Mouse (Mus musculus): ENCODE data around the gene Calcoco1. TPM values are rescaled to one million over a fixed set of nuclear protein-coding genes. Genes with fewer than 3 reads are reported as not detected.

The Calcoco1 gene
- total RNA-seq, 2 experiments from 2014 or later: 12.2 to 23.7 TPM

DNA sequence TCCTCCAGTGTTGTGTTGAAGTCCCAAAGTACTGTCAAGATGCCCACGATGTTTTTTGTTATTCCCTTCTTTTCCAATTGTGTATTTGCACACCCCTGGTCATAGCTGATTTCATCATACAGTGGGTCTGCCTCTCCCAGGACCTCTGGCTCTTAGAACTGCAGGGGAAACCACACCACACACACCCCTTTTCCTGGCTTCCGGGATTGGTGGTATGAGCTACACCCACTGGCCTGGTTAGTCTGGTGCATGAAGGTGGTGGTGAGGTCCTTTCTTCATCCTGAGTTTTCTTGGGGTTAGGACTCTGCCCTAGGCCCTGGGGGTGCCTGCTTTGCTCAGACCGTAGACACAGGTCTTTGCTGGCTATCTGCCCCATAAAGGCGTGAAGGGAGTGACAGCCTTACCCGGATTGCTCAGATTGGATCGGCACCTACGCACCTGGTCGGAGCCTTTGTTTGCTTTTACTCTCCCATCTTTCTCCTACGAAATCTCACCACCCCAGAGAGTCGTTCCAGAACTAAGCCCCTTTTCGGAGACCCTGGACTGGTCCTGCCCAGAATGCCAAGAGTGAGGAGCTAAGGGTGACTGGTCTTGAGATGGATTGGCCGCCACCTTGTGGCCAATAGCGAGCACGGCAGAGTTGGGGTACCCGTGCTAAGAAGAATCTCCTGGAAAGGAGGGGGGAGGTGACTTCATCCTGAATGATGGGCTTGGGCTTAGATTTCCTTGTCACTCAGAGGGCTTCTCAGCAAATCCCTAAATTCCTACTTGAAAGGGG is 17.7 kb upstream of the Calcoco1 start:
- peak; percentile 64 for ATAC-seq (ENCODE audit: poor library complexity, severe bottlenecking)

DNA sequence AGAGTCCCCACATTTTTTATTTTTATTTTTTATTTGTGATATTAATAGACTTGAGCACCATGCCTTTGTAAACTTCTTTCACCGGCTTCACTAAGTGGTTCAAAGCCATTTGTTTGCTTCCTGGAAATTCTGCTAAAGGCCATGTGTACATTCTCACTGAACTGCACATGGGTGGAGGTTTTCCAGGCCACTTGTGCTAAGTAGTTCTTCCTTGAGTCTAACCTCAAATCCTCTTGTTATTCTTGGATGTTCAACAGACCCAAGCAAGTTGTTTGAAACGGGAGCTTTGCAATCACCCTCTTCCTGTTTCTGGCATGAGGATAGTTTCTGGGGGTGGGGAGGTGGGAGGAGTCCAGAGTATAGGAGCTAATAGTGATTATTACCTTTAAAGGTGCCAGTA is 16.5 kb upstream of the Calcoco1 start:
- ATAC-seq (ENCODE audit: poor library complexity, severe bottlenecking): no peak

DNA sequence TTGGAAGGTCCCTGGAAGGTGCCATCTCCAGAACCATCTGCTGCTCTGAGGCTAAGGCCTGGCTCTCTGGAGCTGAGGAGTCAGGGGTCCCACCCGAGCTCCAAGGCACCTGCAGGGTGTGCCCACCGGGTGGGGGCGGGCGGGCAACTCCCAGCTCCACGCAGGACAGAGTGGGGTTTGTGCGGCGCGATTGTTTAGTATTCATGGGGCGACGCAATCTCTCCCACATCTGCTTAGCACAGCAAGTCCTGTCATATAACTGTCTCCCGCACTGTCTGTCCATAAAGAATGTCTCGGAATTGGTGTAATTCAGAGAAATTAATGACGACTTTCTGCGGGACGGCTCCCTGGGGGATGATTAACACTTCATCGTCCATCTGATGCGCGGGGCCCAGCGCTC is 15.1 kb upstream of the Calcoco1 start:
- ATAC-seq (ENCODE audit: poor library complexity, severe bottlenecking): no peak

DNA sequence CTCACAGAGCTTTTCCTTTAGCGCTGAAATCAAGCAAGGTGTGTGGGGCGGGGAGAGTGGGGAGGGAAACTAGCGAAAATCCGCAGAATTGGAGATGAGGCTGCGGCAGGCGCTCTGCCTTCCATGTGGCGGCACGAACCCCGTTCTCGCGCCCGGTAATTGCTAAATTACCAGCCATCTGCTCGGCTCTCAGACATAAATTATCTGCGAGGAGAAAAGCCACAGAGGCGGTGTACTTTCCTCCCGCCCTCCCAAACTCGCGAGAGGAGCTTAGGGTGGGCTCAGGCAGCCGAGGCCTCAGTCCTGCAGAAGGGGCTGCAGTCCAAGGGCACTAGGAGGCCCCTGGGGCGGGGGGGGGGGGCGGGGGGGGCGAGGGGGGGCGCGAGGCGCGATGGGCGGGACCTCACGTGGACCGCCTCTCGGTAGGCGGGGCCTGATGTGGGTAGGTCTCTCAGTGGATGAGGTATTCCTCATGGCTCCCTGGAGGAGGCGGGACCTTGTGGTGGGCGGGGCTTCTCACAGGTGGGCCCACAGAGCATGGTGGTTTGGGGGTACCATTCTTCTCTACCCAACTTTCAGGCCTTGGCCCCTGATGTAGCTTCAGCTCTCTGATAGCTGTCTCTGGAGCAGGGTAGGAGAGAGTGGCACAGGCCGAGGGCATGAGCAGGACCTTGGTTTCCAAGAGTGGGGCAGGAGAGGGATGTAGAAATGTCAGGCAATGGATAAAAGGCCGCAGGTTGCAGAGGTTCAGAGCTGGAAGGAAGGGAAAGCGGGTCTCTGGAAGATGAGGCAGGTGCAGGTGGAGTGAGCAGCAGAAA is 14.4 kb upstream of the Calcoco1 start:
- no peak for ATAC-seq (ENCODE audit: poor library complexity, severe bottlenecking)

DNA sequence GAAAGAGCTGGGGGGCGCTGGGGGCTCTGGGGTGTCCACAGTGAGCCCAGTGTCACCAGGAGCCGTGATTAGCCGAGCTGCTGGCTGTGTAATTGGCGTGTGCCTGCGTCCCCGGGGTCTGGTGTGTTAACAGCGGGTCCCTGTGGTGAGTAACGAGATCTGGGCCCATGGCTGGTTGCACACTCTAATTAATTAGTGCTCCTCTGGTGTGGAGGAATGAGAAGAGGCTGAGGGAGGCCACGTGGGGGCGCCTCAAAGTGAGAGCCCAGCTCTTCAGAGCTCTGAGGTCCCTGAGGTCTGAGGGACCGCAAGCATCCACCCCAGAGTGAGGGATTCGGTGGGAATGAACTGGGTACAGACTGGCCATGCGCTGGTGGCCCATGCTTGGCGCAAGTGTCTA is 13.1 kb upstream of the Calcoco1 start:
- ATAC-seq (ENCODE audit: poor library complexity, severe bottlenecking): no peak

DNA sequence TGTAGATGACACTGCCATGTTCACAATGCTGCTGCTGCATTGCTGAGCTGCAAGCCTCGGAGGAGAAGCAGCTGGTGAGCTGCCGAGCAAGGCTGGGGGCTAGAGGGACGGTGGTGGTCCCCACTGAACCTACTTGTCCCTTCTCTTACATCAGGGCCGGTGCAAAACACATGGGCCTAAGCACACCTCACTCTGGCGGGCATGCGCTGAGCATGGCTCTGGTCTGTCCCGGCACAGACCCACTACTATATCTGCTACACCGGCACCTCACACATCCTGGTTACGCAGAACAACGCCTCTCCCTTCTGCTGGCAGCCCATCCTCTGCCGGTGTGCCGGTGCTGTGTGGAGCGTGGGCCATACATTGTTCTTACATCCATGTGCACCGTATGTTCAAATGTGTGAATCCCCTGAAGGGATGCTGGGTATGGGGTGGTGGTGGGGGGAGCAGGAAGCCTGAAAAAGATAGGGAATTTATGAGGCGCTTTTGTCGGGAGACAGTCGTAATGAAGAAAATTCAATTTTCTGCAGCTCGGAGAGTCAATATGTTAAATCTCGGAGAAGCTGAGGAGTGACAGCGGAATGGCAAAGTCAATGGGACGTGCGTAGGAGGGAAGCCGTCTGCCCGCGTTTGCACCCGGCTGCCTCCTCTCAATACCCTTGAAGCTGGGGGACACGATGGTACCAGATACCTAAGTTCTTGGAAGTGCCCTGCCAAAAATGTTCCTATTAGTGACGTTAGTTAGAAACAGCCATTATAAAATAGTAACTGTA is 12.0 kb upstream of the Calcoco1 start:
- ATAC-seq (ENCODE audit: poor library complexity, severe bottlenecking): no peak

DNA sequence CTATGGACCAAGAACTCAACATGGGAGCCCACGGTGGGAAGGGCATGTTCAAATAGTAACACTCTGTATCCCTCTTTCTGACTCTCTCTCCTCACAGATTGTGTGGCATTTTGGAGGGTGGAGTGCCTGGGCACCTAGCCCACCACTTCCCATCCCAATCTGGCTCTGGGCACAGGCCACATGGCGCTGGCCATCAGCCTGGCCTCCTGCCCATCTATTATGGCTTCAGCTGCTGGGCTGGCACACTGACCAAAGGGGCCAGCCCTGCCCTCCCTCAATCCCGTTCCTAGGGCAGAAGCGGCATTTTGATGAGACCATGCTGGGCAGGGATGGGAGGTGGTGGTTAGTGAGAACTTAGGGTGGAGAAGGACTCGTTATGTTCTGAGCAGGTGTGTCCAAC is 11.3 kb upstream of the Calcoco1 start:
- ATAC-seq (ENCODE audit: poor library complexity, severe bottlenecking): no peak

DNA sequence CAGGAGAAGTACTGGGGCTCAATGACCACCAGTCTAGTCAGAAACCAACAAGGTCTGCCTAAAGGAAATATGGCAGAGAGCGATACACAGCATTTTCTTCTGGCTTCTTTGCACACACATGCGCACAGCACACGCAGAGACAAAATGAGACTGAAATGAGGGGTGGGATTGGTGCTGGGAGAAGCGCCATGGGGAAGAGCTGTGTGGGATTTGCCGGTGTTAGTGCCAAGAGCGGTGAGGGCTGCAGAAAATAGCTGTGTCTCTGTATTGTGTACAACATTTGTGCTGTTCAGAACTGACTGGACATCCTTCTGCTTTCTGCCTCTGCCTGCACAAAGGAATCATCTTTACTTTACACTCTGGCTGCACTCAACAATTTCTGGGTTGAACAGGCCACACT is 10.4 kb upstream of the Calcoco1 start:
- ATAC-seq (ENCODE audit: poor library complexity, severe bottlenecking): no peak

DNA sequence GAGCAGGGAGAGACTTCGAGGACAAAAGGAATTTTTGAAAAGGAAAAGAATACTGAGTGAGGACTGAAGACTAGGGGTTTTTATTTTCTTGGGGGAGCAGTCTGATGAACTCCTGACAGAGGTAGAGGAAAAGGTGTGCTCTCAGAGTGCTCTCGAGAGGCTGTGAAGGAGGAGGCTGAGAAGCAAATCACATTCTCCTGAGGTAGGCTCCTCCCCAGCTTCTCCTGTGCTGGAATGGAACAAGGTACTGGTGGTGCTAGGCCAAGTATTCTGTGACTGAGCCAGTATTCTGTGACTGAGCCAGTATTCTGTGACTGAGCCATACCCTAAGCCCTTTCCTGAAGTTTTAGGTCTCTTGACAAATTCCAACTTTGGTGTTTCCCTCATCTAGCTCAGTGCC is 6.0 kb upstream of the Calcoco1 start:
- ATAC-seq (ENCODE audit: poor library complexity, severe bottlenecking): no peak

DNA sequence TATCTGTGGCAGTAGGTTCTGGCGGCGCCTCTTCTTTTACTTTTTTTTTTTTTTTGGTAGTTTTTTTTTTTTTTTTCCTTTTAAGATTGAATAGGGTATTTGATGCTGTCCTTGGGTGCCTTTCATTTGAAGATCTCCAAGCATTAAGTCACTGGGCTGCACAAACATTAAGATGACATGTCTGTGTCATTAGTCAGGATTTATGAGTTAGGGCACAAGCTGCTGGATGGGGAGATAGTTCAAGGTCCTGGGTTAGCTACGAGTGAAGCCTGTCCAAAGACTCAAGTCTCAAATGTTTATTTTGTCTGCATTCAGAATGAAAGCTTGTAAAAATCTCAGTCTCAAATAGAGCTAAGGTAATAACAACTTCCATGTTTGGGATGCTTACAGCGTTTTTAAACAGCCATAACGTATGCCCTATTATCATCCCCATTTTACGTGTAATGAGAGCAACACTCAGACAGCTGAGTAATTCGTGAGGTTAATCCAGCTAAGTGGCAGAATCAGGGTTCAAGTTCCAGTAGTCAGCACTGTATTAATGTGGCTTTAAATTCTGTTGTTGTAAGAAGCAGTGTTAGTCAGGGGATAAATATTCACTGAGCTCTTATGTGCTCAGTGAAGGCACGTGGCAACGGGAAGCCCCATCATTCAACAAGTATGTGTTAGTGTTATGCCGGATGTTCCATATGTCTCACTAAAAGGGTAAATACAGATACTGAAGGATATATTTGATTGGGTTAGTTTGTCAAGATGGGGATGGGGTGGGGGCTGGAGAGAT is 1.6 kb upstream of the Calcoco1 start:
- no peak for ATAC-seq (ENCODE audit: poor library complexity, severe bottlenecking)

DNA sequence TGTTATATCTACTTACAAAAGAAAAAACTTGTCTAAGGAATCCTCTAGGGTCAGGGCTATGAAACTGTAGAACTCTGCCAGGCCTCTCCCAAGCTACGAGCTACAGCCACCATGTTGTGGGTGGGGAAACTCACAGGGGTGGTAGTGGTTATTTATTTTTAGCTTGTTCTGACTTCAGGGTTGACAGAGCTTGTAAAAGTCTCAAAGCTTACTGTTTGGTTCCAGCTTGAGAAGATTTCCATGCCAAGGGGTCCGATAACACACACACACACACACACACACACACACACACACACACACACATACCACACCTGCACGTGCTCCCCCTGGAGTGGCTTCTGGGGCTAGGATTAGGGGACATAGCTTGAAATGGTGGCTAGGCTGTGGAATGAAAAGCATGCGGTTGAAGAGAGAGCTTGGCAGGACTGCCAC is 538 bp upstream of the Calcoco1 start:
- ATAC-seq (ENCODE audit: poor library complexity, severe bottlenecking): no peak

DNA sequence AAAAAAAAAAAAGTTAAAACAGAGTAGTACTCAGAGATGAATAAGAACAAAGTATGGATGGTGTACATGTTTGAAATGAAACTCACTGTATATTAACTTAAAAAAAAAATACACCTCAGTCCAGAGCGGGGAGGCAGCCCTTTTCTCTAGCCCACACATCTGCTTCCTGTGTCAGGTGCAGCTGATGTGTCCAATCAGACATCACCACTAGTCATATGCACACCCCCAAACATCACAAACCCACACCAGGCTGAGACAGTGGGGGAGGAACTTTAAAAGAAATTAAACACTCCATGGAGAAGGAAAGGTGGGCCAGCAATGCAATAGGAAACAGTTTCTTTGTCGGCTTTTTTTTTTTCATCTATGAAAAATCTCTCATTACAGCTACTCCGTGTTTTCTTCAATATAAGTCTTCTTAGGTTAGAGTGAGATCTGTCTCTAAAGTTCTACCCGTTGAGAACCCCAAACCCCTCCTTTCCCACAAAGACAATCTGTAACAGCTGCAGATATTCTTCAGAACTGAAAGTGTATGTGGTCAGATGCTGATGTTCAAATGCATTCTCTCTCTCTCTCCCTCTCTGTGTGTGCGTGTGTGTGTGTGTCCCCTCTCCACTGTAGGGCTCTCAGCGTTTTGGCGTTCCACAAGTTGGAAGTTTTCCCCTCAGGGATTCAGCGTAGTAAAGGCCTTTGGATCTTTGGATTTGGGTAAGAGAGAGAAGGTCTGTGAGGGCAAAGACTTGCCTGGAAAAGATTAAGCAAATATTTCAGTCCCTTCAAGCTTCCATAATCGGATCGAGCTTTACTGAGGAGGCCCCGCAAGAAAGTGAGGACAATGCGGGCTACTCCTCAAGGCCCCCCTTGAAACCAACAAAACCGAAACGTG is 721 bp downstream of the Calcoco1 start:
- ATAC-seq (ENCODE audit: poor library complexity, severe bottlenecking): peak; percentile 26; the same call in 1 of the 2 replicates

DNA sequence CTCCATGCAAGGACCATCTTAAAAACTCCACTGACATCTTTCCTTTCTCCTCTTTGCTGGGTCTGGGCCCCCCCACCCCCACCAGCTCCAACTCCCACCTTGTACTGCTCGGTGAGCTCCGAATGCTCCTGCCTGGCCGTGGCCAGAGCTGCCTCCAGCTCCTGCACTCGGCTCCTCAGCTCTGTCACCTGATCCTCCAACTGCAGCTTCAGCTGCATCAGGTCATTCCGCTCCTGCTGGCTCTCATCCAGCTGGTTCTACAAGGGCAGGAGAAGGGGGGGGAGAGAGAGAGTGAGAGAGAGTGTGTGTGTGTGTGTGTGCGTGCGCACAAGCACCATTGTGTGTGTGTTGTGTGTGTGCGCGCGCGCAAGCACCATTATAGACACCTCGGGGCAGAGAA is 5.8 kb downstream of the Calcoco1 start:
- ATAC-seq (ENCODE audit: poor library complexity, severe bottlenecking): no peak

DNA sequence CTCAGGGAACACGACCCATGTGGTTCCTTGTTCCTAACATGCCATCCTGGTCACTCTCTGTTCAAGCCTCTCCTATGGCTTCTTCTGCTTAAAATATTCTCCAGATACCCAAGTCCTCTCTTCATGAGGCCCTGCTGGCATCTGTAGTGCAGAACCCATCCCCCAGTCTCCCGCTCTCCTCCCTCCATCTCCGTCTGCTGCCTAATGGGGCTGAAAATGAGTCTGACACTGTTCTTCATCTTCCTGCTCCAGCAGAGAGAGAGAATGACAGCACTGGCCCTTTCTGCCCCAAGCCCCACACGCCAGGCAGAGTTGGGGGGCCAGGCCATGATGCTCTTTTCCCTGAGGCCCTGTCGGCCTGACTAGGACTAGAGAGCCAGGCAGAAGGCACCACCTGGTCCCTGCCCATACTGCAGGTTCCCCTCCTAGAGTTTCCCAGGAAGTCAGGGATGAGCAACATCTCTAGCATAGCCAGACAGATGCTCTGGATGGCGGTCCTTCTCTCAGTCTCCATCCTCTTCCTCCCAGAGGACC is 14.2 kb downstream of the Calcoco1 start:
- ATAC-seq (ENCODE audit: poor library complexity, severe bottlenecking): no peak

DNA sequence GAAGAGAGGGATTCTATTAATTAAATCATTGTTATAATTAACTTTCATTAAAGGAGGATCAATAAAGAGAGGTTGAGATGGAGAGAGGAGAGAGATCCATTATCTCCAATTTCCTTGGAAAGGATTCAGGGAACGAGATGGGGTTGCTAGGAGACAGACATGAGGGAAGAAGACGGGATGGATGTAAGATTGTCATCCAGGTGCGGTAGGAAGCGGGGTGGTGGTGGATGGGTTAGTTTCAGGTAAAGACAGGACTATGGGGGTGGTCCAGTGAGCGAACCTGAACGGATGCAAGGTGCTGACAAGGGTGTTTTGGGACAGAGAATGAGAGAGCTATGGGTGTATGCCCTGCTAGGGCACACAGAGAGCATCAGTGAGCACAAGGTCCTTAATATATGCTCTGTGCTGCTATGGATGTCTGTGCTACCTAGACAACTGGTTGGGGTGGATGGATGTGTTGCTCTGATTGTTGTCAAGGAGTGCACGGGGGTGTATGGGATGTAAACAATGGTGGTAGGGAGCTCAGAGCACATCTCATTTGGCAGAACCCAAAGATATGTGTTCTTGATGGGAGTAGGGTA is 16.0 kb downstream of the Calcoco1 start:
- no peak for ATAC-seq (ENCODE audit: poor library complexity, severe bottlenecking)

DNA sequence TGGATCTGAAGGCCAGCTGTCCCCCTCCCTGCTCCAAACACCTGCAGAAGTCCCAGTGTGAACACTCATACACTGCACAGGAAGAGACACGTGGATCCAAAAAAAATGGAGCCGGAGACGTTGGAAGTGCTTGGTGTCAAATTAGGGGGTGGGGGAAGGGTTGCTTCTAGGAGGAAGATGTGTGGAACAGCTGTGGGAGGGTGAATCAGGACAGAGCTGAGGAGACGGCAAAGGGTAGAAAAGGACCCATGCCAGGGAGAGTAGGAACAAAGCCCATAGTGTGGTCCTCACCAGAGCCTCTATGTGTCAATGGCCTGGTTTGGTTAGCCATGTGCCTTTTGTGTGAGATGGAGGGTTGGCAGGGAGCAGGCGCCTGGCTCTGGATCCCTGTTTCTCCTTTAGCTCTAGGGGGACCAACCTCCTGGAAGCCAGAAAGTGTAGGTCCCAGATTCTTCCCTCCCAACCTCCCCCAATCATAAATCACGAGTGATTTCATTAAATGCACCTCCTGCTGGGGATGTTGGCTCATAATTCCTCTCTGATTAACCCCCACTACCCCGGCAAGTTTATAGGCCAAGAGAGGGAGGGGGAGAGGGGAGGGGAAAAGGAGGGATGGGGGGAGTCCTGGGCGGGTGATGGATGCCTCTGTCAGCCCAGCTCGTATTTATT is 16.6 kb downstream of the Calcoco1 start:
- ATAC-seq (ENCODE audit: poor library complexity, severe bottlenecking): no peak

DNA sequence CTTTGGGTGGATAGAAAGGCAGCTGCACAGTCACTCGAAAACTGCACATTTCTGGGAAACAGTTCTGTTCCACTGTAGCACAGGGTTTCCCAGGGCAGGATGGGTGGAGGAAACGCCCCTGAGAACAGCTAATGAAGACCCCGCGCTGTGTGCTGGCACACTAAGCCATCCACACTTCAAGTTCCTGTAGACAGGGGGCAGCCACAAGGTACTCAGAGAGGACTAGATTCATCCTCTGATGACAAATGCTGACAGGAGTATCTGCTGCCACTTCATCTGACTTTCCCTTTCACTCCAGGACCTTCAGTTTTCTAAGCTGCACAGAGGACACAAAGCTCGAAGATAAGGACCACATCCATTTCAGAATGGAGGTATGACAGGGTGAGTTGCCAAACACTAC is 17.2 kb downstream of the Calcoco1 start:
- ATAC-seq (ENCODE audit: poor library complexity, severe bottlenecking): no peak

DNA sequence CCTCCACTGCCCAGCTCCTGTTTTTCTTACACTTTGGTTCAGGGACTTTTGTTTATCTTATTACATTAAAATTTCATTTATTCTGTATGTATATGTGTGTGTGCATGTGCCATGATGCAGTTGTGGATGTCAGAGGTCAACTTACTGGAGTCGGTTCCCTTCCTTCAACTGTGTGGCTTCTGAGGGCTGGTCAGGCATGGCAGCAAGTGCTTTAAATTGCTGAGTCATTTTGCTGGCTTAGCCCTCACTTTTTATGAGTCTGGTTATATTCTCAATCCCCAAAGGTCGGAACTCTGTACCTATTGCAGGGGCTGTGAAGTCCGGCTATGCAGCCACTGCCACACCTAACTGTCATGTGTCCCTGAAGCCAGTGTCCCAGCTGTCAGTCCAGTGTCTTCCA is 19.0 kb downstream of the Calcoco1 start:
- no peak for ATAC-seq (ENCODE audit: poor library complexity, severe bottlenecking)

DNA sequence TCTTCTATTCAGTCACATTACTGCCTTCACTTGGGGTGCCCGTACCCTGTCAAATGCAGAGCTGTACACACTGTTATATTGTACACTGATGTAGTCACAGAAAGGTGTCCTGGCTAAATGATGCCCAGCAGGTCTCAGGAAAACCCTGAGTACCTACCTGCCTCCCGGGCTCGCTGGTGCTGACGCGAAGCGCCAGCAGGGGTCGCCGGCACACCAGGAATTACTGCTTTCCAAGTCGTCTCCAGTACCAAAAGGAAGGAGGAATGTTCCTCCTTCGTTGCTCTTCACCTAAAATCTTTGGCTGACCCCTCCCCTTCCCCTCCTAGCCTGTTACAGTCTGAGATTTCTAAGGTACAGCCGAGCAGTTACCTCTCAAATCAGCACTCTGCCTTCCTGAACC is 23.8 kb downstream of the Calcoco1 start:
- ATAC-seq (ENCODE audit: poor library complexity, severe bottlenecking): peak; percentile 64
